Mouse (Mus musculus) left cerebral cortex, postnatal 10 days (tissue): Measurements from ENCODE around the gene Gpr183. TPM values are rescaled to one million over a fixed set of nuclear protein-coding genes. Genes with fewer than 3 reads are reported as not detected.
A peak's percentile ranks its signal among the peaks of the same experiment; 100 is the strongest.

Experiments
- DNase-seq, 2 experiments: peaks; one replicate each; pipeline ENCODE4 v3.0.0; 2021 to 2022; ENCODE audit warnings: low spot score in 2 of 2, mixed read lengths in 1 of 2; ENCODE audit errors: extremely low spot score in 1 of 2
- intact Hi-C: fragments of 180-260 bp; cut with DNase I; formaldehyde crosslinking; loops from one replicate; pipeline ENCODE4 v1.15.1; 2025
- total RNA-seq, 2 experiments: library from RNA; stranded (reverse); gene quantifications; 2 replicates each; pipeline ENCODE4 v1.2.3; 2021

Gpr183 gene
- 1 to 10 TPM; 1.0 to 1.1 TPM for total RNA-seq

GRCm38 (mm10) chr14:121964990-121965389 lies at the start of gene Gpr183:
Gene Gpr183, minus strand, starts transcription at chr14:121965195.
- no peak for DNase-seq
- intact Hi-C loops: no loop called here

GRCm38 (mm10) chr14:122013417-122013951 lies 48.5 kb upstream of the Gpr183 start:
- intact Hi-C loops: no loop called here
- peak in 1 of 2 experiments; percentile 36 for DNase-seq

GRCm38 (mm10) chr14:122012814-122013213 lies 47.8 kb upstream of the Gpr183 start:
- intact Hi-C loops: no loop called here
- DNase-seq: no peak

- intact Hi-C loops: no loop called here
- no peak for DNase-seq
Measured at GRCm38 (mm10) chr14:122012193-122012592, 47.2 kb upstream of the Gpr183 start.

GRCm38 (mm10) chr14:122011768-122012167 lies 46.8 kb upstream of the Gpr183 start:
- intact Hi-C loops: no loop called here
- DNase-seq: no peak

GRCm38 (mm10) chr14:122010301-122010700 lies 45.3 kb upstream of the Gpr183 start:
- intact Hi-C loops: no loop called here

GRCm38 (mm10) chr14:122009502-122009901 lies 44.5 kb upstream of the Gpr183 start:
- no peak for DNase-seq
- intact Hi-C loops: no loop called here

More at GRCm38 (mm10) chr14:122010301-122010700, 45.3 kb upstream of the Gpr183 start:
- peak in 1 of 2 experiments; percentile 17 for DNase-seq

GRCm38 (mm10) chr14:122008261-122008660 lies 43.3 kb upstream of the Gpr183 start:
- intact Hi-C loops: no loop called here
- no peak for DNase-seq

- DNase-seq: no peak
- intact Hi-C loops: no loop called here
Measured at GRCm38 (mm10) chr14:122003812-122004211, 38.8 kb upstream of the Gpr183 start.

GRCm38 (mm10) chr14:122002224-122002623 lies 37.2 kb upstream of the Gpr183 start:
- intact Hi-C loops: no loop called here
- DNase-seq: peak in 1 of 2 experiments; percentile 8

GRCm38 (mm10) chr14:122000346-122001105 lies 35.5 kb upstream of the Gpr183 start:
- no peak for DNase-seq
- intact Hi-C loops: no loop called here

GRCm38 (mm10) chr14:121999455-121999854 lies 34.5 kb upstream of the Gpr183 start:
- no peak for DNase-seq
- intact Hi-C loops: no loop called here

- DNase-seq: peak; percentile 23 to 72
- intact Hi-C loops: no loop called here
Measured at GRCm38 (mm10) chr14:121996786-121997185, 31.8 kb upstream of the Gpr183 start.

GRCm38 (mm10) chr14:121995557-121995870 lies 30.5 kb upstream of the Gpr183 start:
- no peak for DNase-seq
- intact Hi-C loops: no loop called here

GRCm38 (mm10) chr14:121994846-121995556 lies 30.0 kb upstream of the Gpr183 start:
- intact Hi-C loops: no loop called here
- no peak for DNase-seq

GRCm38 (mm10) chr14:121994171-121994700 lies 29.2 kb upstream of the Gpr183 start:
- DNase-seq: no peak
- intact Hi-C loops: no loop called here

GRCm38 (mm10) chr14:121993616-121994015 lies 28.6 kb upstream of the Gpr183 start:
- intact Hi-C loops: no loop called here
- no peak for DNase-seq

- DNase-seq: no peak
- intact Hi-C loops: no loop called here
Measured at GRCm38 (mm10) chr14:121992395-121993280, 27.6 kb upstream of the Gpr183 start.

- no peak for DNase-seq
- intact Hi-C loops: no loop called here
Measured at GRCm38 (mm10) chr14:121991921-121992320, 26.9 kb upstream of the Gpr183 start.
